Mouse (Mus musculus) lung, postnatal 25 days (tissue): Measurements from ENCODE around the gene Pck1.
"Not testable (repeated sequence)": the region's sequence is repeated elsewhere in the genome, so short reads cannot be mapped to it uniquely, and the experiment has no call there.

Experiments
- DNase-seq: peaks from one replicate; pipeline ENCODE4 v3.0.0; 2022; ENCODE audit warnings: low spot score

The Pck1 gene

DNA sequence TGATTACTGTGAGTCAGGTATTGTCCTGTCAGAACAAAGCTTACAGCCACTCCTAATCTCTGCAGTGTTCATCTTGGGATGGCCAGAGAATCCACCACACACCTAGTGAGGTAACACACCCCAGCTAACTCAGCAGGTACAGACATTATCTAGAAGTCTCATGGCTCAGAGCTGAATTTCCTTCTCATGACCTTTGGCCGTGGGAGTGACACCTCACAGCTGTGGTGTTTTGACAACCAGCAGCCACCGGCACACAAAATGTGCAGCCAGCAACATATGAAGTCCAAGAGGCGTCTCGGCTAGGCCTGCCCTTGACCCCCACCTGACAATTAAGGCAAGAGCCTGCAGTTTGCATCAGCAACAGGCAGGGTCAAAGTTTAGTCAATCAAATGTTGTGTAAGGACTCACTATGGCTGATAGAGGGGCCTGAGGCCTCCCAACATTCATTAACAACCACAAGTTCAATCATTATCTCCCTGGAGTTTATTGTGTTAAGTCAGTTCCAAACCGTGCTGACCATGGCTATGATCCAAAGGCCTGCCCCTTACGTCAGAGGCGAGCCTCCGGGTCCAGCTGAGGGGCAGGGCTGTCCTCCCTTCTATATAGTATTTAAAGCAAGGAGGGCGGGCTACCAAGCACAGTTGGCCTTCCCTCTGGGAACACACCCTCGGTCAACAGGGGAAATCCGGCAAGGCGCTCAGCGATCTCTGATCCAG, at the start of gene Pck1:
Pck1 (plus strand) TSS at position 613 of the 716 bp plus-strand sequence.
- no peak for DNase-seq

DNA sequence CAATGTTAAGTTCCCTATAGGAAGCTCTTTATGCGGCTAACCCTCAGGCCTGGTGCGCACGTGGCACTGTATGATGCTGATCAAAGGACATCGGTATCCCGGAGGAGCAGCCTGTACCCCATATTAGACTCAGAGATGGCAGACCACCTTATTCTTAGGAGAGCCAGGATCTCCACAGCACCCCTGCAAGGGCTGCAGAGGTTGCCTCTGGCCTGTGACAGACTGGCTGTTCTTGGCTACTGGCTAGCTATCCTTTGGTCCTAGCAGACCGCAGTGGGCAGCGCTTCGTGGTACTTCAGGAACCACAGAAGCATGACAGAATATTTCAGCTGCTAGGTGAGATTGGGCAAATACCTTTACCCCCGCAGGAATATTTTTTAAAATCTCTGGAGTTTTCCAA, 46.4 kb upstream of the Pck1 start:
- no peak for DNase-seq

GRCm38 (mm10) chr2:173106889-173107785, 45.7 kb upstream of the Pck1 start:
- peak; percentile 60 for DNase-seq

DNA sequence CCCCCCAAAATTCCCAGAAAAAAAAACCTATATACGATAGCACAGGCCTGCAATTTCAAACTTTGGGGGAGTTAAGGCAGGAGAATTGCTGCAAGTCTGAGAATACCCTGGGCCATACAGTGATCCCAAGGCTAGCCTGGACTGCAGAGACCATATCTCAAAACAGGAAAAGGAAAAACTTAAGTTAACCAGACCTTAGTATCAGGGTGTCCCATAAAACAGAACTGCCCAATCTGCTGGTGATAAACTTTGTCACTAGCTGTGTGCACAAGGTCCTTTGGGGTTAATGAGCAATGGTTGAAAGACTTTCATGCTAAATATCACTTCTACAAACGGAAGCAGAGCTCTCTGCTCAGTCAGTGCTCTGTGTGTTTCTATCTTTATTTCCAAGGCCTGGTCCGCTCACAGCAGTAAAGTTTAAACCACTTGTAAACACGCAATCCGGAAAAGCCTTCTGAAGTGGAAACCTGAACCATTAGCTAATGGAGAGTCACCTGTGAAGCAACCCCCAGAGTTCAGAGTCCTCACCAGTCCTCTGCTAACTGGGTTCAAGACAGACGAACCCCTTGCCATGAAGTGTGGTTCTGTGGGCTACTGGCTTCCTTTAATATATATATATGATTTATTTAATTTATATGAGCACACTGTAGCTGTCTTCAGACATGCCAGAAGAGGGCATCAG, 44.2 kb upstream of the Pck1 start:
- no peak for DNase-seq

- DNase-seq = no peak
Observed at GRCm38 (mm10) chr2:173109510-173109909, 43.3 kb upstream of the Pck1 start.

- DNase-seq = no peak
Observed at GRCm38 (mm10) chr2:173110571-173110970, 42.3 kb upstream of the Pck1 start.

GRCm38 (mm10) chr2:173113796-173114195, 39.1 kb upstream of the Pck1 start:
- DNase-seq = not testable (repeated sequence)

DNA sequence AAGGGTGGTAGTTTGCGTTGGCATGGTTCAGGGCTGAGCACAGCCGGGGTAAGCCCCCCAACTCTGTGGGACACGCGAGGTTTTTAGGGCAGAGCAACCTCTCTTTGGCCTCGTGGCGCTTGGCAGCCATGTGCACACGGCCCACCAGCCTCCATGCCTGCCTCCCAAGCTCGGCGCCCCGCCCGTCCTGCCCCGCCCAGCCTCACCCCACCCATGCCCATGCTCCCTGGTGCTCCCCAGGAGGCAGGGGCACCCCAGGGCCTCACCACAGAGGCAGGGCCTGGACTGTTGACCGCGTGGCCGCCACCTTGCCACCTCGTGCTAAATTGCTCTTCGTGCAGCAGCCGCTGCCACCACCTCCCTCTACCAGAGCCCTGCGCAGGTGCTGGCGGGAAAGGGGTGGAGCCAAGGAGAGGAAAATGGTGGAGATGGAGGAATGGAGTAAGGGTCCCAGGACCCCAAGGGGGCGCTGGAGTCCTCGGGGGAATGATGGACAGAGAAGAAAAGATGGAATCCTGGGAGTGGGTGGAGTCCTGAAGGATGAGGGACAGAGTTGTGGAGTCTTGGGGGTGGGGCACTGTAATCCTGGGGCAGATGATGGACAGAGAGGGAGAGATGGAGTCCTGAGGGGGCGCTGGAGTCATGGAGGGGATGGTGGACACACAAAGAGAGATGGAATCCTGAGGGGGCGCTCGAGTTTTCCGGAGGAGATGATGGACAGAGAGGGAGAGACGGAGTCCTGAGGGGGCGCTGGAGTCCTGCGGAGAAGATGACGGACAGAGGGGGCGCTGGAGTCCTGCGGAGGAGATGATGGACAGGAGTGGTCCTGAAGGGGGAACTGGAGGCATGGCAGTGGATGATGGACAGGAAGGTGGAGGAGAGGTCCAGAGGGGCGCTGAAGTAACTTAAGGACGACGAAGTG, 33.6 kb upstream of the Pck1 start, which contains the start of gene Ctcfl:
Ctcfl (minus strand) TSS at position 503 of the 922 bp plus-strand sequence.
- DNase-seq = no peak

DNA sequence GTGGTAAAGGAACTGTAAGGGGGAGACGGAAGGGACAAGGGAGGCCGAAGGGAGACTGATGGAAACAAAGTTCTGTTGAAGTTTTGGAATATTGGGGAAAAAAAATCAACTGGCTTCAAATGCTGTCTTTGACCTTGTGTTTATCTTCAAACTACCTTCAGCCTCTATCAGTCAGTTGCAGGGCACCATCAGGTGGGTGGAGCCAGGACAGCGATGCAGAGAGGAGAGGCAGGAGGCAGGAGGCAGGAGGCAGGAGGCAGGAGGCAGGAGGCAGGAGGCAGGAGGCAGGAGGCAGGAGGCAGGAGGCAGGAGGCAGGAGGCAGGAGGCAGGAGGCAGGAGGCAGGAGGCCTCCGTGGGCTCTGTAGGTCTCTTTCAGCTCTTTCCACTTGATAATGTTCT, 32.7 kb upstream of the Pck1 start:
- not testable (repeated sequence) for DNase-seq

DNA sequence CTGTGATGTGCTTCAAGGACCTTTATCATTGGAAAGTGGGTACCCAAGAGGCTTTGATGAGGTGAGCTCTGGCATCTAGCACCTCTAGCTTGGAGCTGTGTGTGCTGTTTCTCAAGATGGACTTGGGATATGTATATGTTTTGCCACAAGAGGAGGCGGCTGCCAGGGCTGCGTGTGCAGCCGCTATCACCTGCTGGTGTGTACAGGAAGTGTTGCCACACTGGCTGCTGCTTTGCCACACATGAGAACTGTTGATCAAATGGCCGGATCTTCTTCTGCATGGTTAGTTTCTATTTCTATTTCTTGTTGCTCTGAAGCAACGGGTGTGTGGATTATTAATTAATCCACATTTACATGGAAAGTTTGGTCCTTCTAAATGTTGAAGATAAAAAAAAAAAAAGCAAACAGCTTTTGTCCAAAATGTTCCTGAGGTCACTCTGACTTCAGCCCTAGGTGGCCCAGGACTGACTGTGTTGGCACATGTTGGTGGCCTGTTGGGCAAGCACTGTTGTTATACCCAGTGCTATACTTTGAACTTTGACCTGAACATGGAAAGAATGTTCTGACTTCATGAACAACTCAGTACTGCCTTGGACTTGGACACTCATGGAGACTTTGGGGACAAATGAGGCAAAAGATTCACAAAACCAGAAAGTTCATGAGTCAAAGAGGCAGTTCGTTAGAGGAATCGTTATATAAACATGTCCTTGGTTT, 28.7 kb upstream of the Pck1 start:
- no peak for DNase-seq

DNA sequence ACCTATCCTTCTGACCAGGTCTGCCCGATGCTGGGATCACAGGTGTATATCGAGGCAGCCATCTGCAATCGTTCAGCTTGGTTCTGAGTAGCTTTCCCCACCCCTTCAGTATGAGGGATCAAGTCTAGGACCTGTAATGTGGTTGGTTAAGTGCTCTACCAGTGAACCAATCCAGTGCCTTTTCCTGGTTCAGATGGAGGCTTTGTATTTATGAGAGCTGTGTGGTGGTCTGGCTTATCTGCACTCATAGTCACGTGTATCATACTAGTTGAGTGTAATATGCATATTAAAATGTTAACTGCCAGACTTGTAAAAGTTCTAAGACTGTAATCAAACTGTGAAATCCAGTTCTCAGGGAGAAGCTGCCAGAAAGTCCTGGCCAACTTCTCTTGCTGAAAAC, 26.5 kb upstream of the Pck1 start:
- DNase-seq = no peak

- DNase-seq = no peak
Observed at GRCm38 (mm10) chr2:173129111-173129510, 23.7 kb upstream of the Pck1 start.

- DNase-seq = no peak
Observed at GRCm38 (mm10) chr2:173132262-173132661, 20.6 kb upstream of the Pck1 start.

DNA sequence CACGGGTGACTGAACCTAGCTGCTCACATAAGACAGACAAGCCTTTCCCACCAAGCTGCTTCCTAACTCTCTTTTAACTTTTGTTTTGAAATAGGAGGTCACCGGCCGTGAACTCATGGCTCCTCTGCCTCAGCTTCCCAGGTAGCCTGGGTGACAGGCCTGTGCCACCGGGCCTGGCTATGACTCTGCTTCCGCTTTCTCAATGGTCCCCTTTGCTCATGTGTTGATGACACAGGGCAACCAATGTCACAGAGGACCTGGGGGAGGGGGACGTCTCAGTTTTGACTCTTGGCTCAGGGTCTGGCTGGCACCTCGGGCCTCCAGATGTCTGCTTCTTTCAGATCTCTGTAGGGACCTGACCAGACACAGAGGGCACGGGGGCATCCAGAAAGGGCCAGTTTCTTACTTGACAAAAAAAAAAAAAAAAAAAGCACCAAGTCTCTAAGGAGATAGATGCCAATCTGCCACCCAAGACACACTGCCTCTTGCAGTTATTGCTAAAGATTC, 20.0 kb upstream of the Pck1 start:
- no peak for DNase-seq

GRCm38 (mm10) chr2:173134695-173135094, 18.2 kb upstream of the Pck1 start:
- DNase-seq = no peak

- no peak for DNase-seq
Observed at GRCm38 (mm10) chr2:173138323-173139239, 14.3 kb upstream of the Pck1 start.

- no peak for DNase-seq
Observed at GRCm38 (mm10) chr2:173143611-173144010, 9.2 kb upstream of the Pck1 start.

DNA sequence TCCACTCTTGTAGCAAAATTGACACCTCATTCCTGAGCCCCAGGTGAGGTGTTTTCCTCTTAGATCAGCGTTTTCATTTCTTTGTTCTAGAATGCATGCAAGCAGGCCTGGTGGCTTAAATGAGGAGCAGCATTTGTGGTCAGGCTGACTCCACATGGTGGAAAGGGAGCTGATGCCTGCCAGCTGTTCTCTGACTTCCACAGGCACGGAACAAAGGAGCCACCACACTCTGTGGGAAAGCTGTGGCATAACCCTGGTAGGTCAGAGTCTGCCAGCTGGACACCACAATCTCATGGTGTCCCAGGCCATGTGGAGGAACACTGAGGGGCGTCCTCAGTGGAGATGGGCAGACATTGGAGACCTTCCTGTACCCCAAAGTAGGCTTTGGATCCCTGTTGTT, 7.0 kb upstream of the Pck1 start:
- no peak for DNase-seq

DNA sequence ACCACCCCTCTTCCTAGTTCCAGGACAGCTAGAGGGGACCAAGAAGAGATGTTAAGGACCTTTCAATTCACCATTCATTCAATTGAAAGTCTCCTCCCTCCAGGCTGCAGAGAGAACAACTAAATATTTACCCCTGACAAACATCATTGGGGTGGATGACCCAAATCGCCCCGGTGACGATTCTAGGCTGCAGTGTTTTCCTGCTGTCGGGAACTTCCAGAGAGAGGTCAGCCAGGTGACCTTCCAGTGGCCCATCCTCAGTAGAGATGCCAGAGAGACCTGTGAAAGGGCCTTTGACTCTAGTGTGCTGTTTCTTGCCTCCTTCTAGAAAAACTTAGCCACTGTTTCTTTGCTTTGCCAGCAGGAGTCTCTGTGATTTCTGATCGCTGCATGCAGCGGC, 6.1 kb upstream of the Pck1 start:
- DNase-seq = no peak

DNA sequence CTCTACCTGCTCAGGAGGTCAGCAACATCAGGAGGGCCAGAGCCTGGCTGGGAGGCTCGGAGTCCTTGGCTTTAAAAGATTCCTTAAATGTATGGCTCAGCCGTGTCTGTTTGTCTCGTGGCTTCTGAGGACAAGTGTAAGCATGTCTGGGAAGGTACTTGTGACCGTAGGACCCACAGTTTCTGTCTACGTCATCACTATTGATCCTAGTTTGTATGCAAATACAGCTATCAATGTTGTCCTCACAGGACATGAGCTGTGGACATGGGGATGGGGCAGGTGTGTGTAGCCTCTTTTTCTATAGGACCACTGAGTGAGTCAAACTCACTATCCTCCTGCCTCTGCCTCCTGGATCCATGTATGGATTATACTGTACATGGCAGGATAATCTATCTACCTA, 4.8 kb upstream of the Pck1 start:
- DNase-seq = no peak
